17 mouse cellular contexts compared by ENCODE assay signal in the genomic region with DNA sequence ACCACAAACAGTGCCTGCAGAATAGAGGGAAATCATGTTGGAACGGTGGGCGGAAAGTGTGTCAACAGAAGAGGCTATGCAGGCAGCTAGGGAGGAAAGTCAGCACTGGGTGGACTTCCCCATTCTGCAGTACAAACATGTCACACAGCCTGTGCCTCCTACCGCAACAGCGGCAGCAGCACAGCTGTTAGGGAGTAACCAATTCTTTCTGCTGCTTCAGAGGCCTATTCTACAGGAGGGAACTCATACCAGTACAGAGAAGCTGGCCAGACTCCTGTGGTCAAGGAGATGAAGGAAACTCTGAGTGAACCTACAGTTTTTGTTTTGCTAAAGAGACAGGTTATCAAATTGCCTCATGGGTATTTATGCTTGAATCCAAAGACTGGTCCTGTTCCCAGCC. TPM values are rescaled to one million over a fixed set of nuclear protein-coding genes. Genes with fewer than 3 reads are reported as not detected.
A peak's percentile ranks its signal among the peaks of the same experiment; 100 is the strongest.
DNase-seq lines count a peak whose midpoint lies in the region; ATAC-seq lines count a peak whose summit lies in the region.
"Had no signal": no experiment of that assay in that cellular context is flagged by ENCODE, and none has a peak within 500 bp of the region (broad histone marks: within the 10 kb centered on the region; RNA-seq: fewer than 3 reads in every experiment).

No protein-coding gene starts in this region.

- 89% methylated on average over 4 of the region's 4 CpGs for WGBS in midbrain, embryonic 10.5 days
- WGBS in intestine, embryonic 16.5 days = 73% methylated on average over 4 of the region's 4 CpGs

- no peak overlapping the region for H3K4me2 ChIP-seq in intestine, embryonic 16.5 days (ENCODE audit: low read depth, low read length)
- H3K4me2 ChIP-seq: hindbrain, embryonic 15.5 days; kidney, embryonic 15.5 days; limb, embryonic 12.5 days had no signal

- ATAC-seq in CD4-positive, CD25-positive, alpha-beta regulatory T cell, adult 4 months = no peak
- peak; percentile 99 for ATAC-seq in megakaryocyte, adult 5-6 weeks (ENCODE audit: poor library complexity, severe bottlenecking)
- no peak for ATAC-seq in intestine, embryonic 16.5 days
- ATAC-seq: Patski had no signal

- H3K9ac ChIP-seq in intestine, embryonic 16.5 days (ENCODE audit: low read depth, low read length) = no peak overlapping the region
- H3K9ac ChIP-seq: hindbrain, embryonic 15.5 days; kidney, embryonic 15.5 days; limb, embryonic 12.5 days had no signal

- no peaks in the 10 kb centered on the region for H3K36me3 ChIP-seq in splenic B cell, adult 2 months (ENCODE audit: control insufficient read depth, insufficient read depth, low read length, poor library complexity, severe bottlenecking)
- no peaks in the 10 kb centered on the region for H3K36me3 ChIP-seq in midbrain, embryonic 10.5 days
- no peaks in the 10 kb centered on the region for H3K36me3 ChIP-seq in intestine, embryonic 16.5 days (ENCODE audit: control insufficient read depth, insufficient read depth, low read length)
- H3K36me3 ChIP-seq: heart, embryonic 10.5 days; hindbrain, embryonic 15.5 days; kidney, embryonic 15.5 days had no signal

- H3K4me3 ChIP-seq in midbrain, embryonic 10.5 days = no peak overlapping the region
- H3K4me3 ChIP-seq in intestine, embryonic 16.5 days (ENCODE audit: low read length) = no peak overlapping the region
- H3K4me3 ChIP-seq: heart, embryonic 10.5 days; hindbrain, embryonic 15.5 days; kidney, embryonic 15.5 days; limb, embryonic 12.5 days had no signal

- H3K27ac ChIP-seq in midbrain, embryonic 10.5 days (replicated peaks) = no peak overlapping the region
- H3K27ac ChIP-seq in intestine, embryonic 16.5 days (ENCODE audit: low read length) = no peak overlapping the region
- H3K27ac ChIP-seq: heart, embryonic 10.5 days; hindbrain, embryonic 15.5 days; kidney, embryonic 15.5 days; limb, embryonic 12.5 days had no signal

- H3K9me3 ChIP-seq in midbrain, embryonic 10.5 days (replicated peaks) = no peaks in the 10 kb centered on the region
- no peaks in the 10 kb centered on the region for H3K9me3 ChIP-seq in intestine, embryonic 16.5 days (ENCODE audit: control insufficient read depth, low read length)
- H3K9me3 ChIP-seq: heart, embryonic 10.5 days; hindbrain, embryonic 15.5 days; kidney, embryonic 15.5 days; limb, embryonic 12.5 days had no signal

- peak; percentile 12 for DNase-seq in CD4-positive, CD25-positive, alpha-beta regulatory T cell, adult 2 months (ENCODE audit: low read depth, low spot score)
- DNase-seq in thymus, postnatal 0 days (ENCODE audit: low spot score) = peak; percentile 54
- DNase-seq in thymus, postnatal 10 days (ENCODE audit: low spot score in 2 of 2) = no peak
- DNase-seq in splenic B cell, adult 2 months (ENCODE audit: low read depth, low spot score) = peak; percentile 74
- no peak for DNase-seq in midbrain, embryonic 10.5 days (ENCODE audit: low spot score)
- DNase-seq: cerebellum, postnatal 25 days had no signal

- H3K4me1 ChIP-seq in midbrain, embryonic 10.5 days = no peaks in the 10 kb centered on the region
- no peaks in the 10 kb centered on the region for H3K4me1 ChIP-seq in intestine, embryonic 16.5 days (ENCODE audit: control insufficient read depth, insufficient read depth, low read length)
- H3K4me1 ChIP-seq: heart, embryonic 10.5 days; hindbrain, embryonic 15.5 days; kidney, embryonic 15.5 days; limb, embryonic 12.5 days had no signal

- H3K27me3 ChIP-seq in splenic B cell, adult 2 months (ENCODE audit: control insufficient read depth, insufficient read depth, low read length, poor library complexity, severe bottlenecking) = no peaks in the 10 kb centered on the region
- no peaks in the 10 kb centered on the region for H3K27me3 ChIP-seq in midbrain, embryonic 10.5 days (ENCODE audit: low read depth, poor library complexity, severe bottlenecking)
- no peaks in the 10 kb centered on the region for H3K27me3 ChIP-seq in intestine, embryonic 16.5 days (replicated peaks; ENCODE audit: control insufficient read depth, insufficient read depth, low read length)
- H3K27me3 ChIP-seq: hindbrain, embryonic 15.5 days; kidney, embryonic 15.5 days; limb, embryonic 12.5 days; Patski had no signal

RNA-seq across cellular contexts. Expression of gene Apon, which starts 5.1 kb away (rescaled TPM):
- polyA plus RNA-seq in CD4-positive, CD25-positive, alpha-beta regulatory T cell, adult 4 months (2017; shearing (Covaris generic)) = not detected
- 0.28 and 0.40 TPM in 2 replicates for polyA plus RNA-seq in thymus, postnatal 0 days (2015; fragmentation: Nextera tagmentation; extraction: Ambion mirVana)
- total RNA-seq in megakaryocyte, adult 5-6 weeks (2015) = 0.36 TPM in 1 of 2 replicates, not detected in the other
- 1.2 TPM in 1 of 2 replicates, not detected in the other for total RNA-seq in megakaryocyte, adult 5-6 weeks (2017)
- 0.73 and 0.77 TPM in 2 replicates for polyA plus RNA-seq in midbrain, embryonic 10.5 days (2016; fragmentation: Nextera tagmentation; extraction: Ambion mirVana)
- polyA plus RNA-seq in intestine, embryonic 16.5 days (2015; fragmentation: Nextera tagmentation; extraction: Ambion mirVana) = 0.18 and 0.20 TPM in 2 replicates
- total RNA-seq: layer of hippocampus, postnatal 10 days had no signal
- polyA plus RNA-seq: neural tube, embryonic 14.5 days had no signal

RNA-seq across cellular contexts. Expression of gene Apof, which starts 9.5 kb away (rescaled TPM):
- polyA plus RNA-seq in CD4-positive, CD25-positive, alpha-beta regulatory T cell, adult 4 months (2017; shearing (Covaris generic)) = not detected
- polyA plus RNA-seq in thymus, postnatal 0 days (2015; fragmentation: Nextera tagmentation; extraction: Ambion mirVana) = 0.17 TPM in 1 of 2 replicates, not detected in the other
- total RNA-seq in megakaryocyte, adult 5-6 weeks (2015) = 0.21 TPM in 1 of 2 replicates, not detected in the other
- not detected in 2 replicates for total RNA-seq in megakaryocyte, adult 5-6 weeks (2017)
- polyA plus RNA-seq in midbrain, embryonic 10.5 days (2016; fragmentation: Nextera tagmentation; extraction: Ambion mirVana) = not detected in 2 replicates
- polyA plus RNA-seq in intestine, embryonic 16.5 days (2015; fragmentation: Nextera tagmentation; extraction: Ambion mirVana) = 1.5 and 3.5 TPM in 2 replicates
- total RNA-seq: layer of hippocampus, postnatal 10 days had no signal
- polyA plus RNA-seq: limb, embryonic 12.5 days; neural tube, embryonic 14.5 days had no signal

RNA-seq across cellular contexts. Expression of gene Stat2, which starts 11.4 kb away (rescaled TPM):
- 10 to 100 TPM; 58.1 to 92.7 TPM for polyA plus RNA-seq in CD4-positive, CD25-positive, alpha-beta regulatory T cell, adult 4 months (2017; shearing (Covaris generic))
- polyA plus RNA-seq in thymus, postnatal 0 days (2015; fragmentation: Nextera tagmentation; extraction: Ambion mirVana) = 22.6 and 25.1 TPM in 2 replicates
- 25.5 and 28.5 TPM in 2 replicates for total RNA-seq in megakaryocyte, adult 5-6 weeks (2015)
- total RNA-seq in megakaryocyte, adult 5-6 weeks (2017) = 20.2 and 33.6 TPM in 2 replicates
- 12.6 and 16.1 TPM in 2 replicates for polyA plus RNA-seq in midbrain, embryonic 10.5 days (2016; fragmentation: Nextera tagmentation; extraction: Ambion mirVana)
- 16.4 and 18.0 TPM in 2 replicates for polyA plus RNA-seq in intestine, embryonic 16.5 days (2015; fragmentation: Nextera tagmentation; extraction: Ambion mirVana)

RNA-seq across cellular contexts. Expression of gene Timeless, which starts 27.1 kb away (rescaled TPM):
- 10 to 100 TPM; 28.0 to 42.5 TPM for polyA plus RNA-seq in CD4-positive, CD25-positive, alpha-beta regulatory T cell, adult 4 months (2017; shearing (Covaris generic))
- polyA plus RNA-seq in thymus, postnatal 0 days (2015; fragmentation: Nextera tagmentation; extraction: Ambion mirVana) = 51.7 and 59.7 TPM in 2 replicates
- total RNA-seq in megakaryocyte, adult 5-6 weeks (2015) = 14.1 and 16.1 TPM in 2 replicates
- 33.2 and 34.2 TPM in 2 replicates for total RNA-seq in megakaryocyte, adult 5-6 weeks (2017)
- 86.6 and 89.4 TPM in 2 replicates for polyA plus RNA-seq in midbrain, embryonic 10.5 days (2016; fragmentation: Nextera tagmentation; extraction: Ambion mirVana)
- 29.0 and 33.3 TPM in 2 replicates for polyA plus RNA-seq in intestine, embryonic 16.5 days (2015; fragmentation: Nextera tagmentation; extraction: Ambion mirVana)

RNA-seq across cellular contexts. Expression of gene Mip, which starts 33.3 kb away (rescaled TPM):
- not detected for polyA plus RNA-seq in CD4-positive, CD25-positive, alpha-beta regulatory T cell, adult 4 months (2017; shearing (Covaris generic))
- polyA plus RNA-seq in thymus, postnatal 0 days (2015; fragmentation: Nextera tagmentation; extraction: Ambion mirVana) = 0.06 TPM in 1 of 2 replicates, not detected in the other
- not detected in 2 replicates for total RNA-seq in megakaryocyte, adult 5-6 weeks (2015)
- 0.33 TPM in 1 of 2 replicates, not detected in the other for total RNA-seq in megakaryocyte, adult 5-6 weeks (2017)
- 0.21 TPM in 1 of 2 replicates, not detected in the other for polyA plus RNA-seq in midbrain, embryonic 10.5 days (2016; fragmentation: Nextera tagmentation; extraction: Ambion mirVana)
- polyA plus RNA-seq in intestine, embryonic 16.5 days (2015; fragmentation: Nextera tagmentation; extraction: Ambion mirVana) = 0.06 TPM in 1 of 2 replicates, not detected in the other
- total RNA-seq: adrenal gland, postnatal 4 days; layer of hippocampus, postnatal 10 days had no signal
- polyA plus RNA-seq: heart, embryonic 10.5 days; hindbrain, embryonic 15.5 days; kidney, embryonic 15.5 days; neural tube, embryonic 14.5 days had no signal

Comparison
In these comparisons a context has a peak if more than half of its experiments do, and no peak if none do; other contexts are left out.
1. DNase-seq: peak in CD4-positive, CD25-positive, alpha-beta regulatory T cell, adult 2 months (single experiment), thymus, postnatal 0 days (single experiment) and splenic B cell, adult 2 months (single experiment); none in thymus, postnatal 10 days (0 of 2) and midbrain, embryonic 10.5 days (single experiment).